Mouse (Mus musculus) MEL (cell line): ENCODE data around the gene Sec22c.

Source experiments
- BHLHE40 ChIP-seq: IDR thresholded peaks from 2 replicates; pipeline ENCODE4 v1.6.1; 2012; ENCODE audit warnings: low read depth, mild to moderate bottlenecking, inconsistent platforms, low read length, improper control_type of control experiment, borderline replicate concordance
- CTCF ChIP-seq, 3 experiments: IDR thresholded peaks in 2 of 3; conservative IDR thresholded peaks in 1 of 3; 2 replicates each; pipeline ENCODE4 v1.5.1; 2011 to 2012; ENCODE audit warnings: low read length in 3 of 3, low read depth in 2 of 3, mild to moderate bottlenecking in 2 of 3, improper control_type of control experiment in 1 of 3, inconsistent platforms in 1 of 3, mixed read lengths in 1 of 3, moderate library complexity in 1 of 3; ENCODE audit not compliant: control insufficient read depth in 1 of 3, insufficient read depth in 1 of 3, poor library complexity in 1 of 3, severe bottlenecking in 1 of 3
- ELF1 ChIP-seq: IDR thresholded peaks from 2 replicates; pipeline ENCODE4 v1.6.1; 2014; ENCODE audit warnings: low read depth, mild to moderate bottlenecking, inconsistent platforms, low read length, improper control_type of control experiment, moderate library complexity
- EP300 ChIP-seq, 2 experiments: IDR thresholded peaks; 2 replicates each; pipeline ENCODE4 v1.6.1; 2011; ENCODE audit warnings: improper control_type of control experiment in 2 of 2, low read length in 2 of 2, low read depth in 1 of 2, mild to moderate bottlenecking in 1 of 2
- HCFC1 ChIP-seq: IDR thresholded peaks from 2 replicates; pipeline ENCODE4 v1.6.1; 2012; ENCODE audit warnings: low read depth, mild to moderate bottlenecking, inconsistent platforms, low read length, improper control_type of control experiment, moderate library complexity
- MAX ChIP-seq: IDR thresholded peaks from 2 replicates; pipeline ENCODE4 v1.6.1; 2011; ENCODE audit warnings: low read length, improper control_type of control experiment
- MEF2A ChIP-seq: IDR thresholded peaks from 2 replicates; pipeline ENCODE4 v1.6.1; 2014; ENCODE audit warnings: low read depth, mild to moderate bottlenecking, inconsistent platforms, low read length, improper control_type of control experiment; ENCODE audit not compliant: poor library complexity, insufficient replicate concordance, severe bottlenecking; ENCODE audit errors: extremely low read depth
- POLR2A ChIP-seq, 2 experiments: IDR thresholded peaks; 2 replicates each; pipeline ENCODE4 v1.6.1; 2011 to 2012; ENCODE audit warnings: low read length in 2 of 2, mild to moderate bottlenecking in 2 of 2, control low read depth in 1 of 2, improper control_type of control experiment in 1 of 2, low read depth in 1 of 2, moderate library complexity in 1 of 2; ENCODE audit not compliant: control insufficient read depth in 1 of 2, insufficient read depth in 1 of 2, poor library complexity in 1 of 2
- POLR2AphosphoS2 ChIP-seq: IDR thresholded peaks from 2 replicates; pipeline ENCODE4 v1.6.1; 2011; ENCODE audit warnings: low read length, improper control_type of control experiment
- POLR2AphosphoS5 ChIP-seq: IDR thresholded peaks from 2 replicates; pipeline ENCODE4 v1.6.1; 2012; ENCODE audit warnings: low read depth, borderline replicate concordance, mild to moderate bottlenecking, inconsistent platforms, low read length, moderate library complexity, mixed read lengths
- TCF12 ChIP-seq: IDR thresholded peaks from 2 replicates; pipeline ENCODE4 v1.6.1; 2014; ENCODE audit warnings: low read depth, mild to moderate bottlenecking, inconsistent platforms, low read length, improper control_type of control experiment, moderate library complexity
- USF1 ChIP-seq: IDR thresholded peaks from 2 replicates; pipeline ENCODE4 v1.6.1; 2014; ENCODE audit warnings: low read depth, mild to moderate bottlenecking, inconsistent platforms, low read length, improper control_type of control experiment, moderate library complexity
- ZKSCAN1 ChIP-seq: IDR thresholded peaks from 2 replicates; pipeline ENCODE4 v1.6.1; 2012; ENCODE audit warnings: low read depth, mild to moderate bottlenecking, inconsistent platforms, low read length, improper control_type of control experiment, moderate library complexity

DNA sequence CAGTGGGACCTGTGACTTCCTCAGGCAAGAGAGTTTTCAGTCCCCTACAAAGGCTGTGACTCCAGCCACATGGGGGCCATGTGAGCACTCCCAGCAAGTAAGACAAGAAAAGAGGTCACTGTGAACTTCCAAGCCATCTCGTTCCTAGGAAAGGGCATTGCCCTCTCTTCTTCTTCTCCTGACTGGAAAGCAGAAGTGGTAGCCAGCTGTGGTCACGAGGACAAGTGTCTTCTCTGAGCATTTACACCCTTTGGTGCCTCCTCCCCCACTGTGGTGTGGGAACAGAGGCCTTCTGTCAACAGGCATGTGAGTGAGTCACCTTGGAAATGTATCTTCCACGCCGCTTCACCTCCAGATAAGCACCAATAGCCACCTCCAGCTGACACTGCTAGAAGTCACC, 73.3 kb downstream of the Sec22c start:
- TF ChIP-seq CTCF (IDR thresholded peaks at IDR 0.05 in 2 of 3, conservative IDR thresholded peaks at IDR 0.05 in 1 of 3; ENCODE audit: control insufficient read depth in 1 of 3, insufficient read depth in 1 of 3, low read depth in 2 of 3, low read length in 3 of 3, poor library complexity in 1 of 3, severe bottlenecking in 1 of 3), result no peak
- no peak for TF ChIP-seq HCFC1
- no peak for TF ChIP-seq EP300 (IDR thresholded peaks at IDR 0.05; ENCODE audit: low read depth in 1 of 2, low read length in 2 of 2)
- TF ChIP-seq MEF2A, result no peak
- no peak for TF ChIP-seq BHLHE40
- TF ChIP-seq POLR2A (IDR thresholded peaks at IDR 0.05; ENCODE audit: control insufficient read depth in 1 of 2, insufficient read depth in 1 of 2, low read depth in 1 of 2, low read length in 2 of 2, poor library complexity in 1 of 2), result no peak
- TF ChIP-seq TCF12, result no peak
- TF ChIP-seq USF1, result no peak
- TF ChIP-seq ELF1, result no peak
- no peak for TF ChIP-seq ZKSCAN1
- no peak for TF ChIP-seq POLR2AphosphoS2
- no peak for TF ChIP-seq POLR2AphosphoS5
- no peak for TF ChIP-seq MAX
